Mouse (Mus musculus) heart, adult 11 months (tissue): ENCODE data around the gene Spag8.
A peak's percentile ranks its signal among the peaks of the same experiment; 100 is the strongest.

Source experiments
- DNase-seq: peaks from one replicate; pipeline ENCODE4 v3.0.0; 2022

Spag8 gene

GRCm38 (mm10) chr4:43649783-43650182 is 3.6 kb downstream of the Spag8 start:
- no peak for DNase-seq

GRCm38 (mm10) chr4:43640491-43640890 is 12.9 kb downstream of the Spag8 start:
- peak; percentile 61 for DNase-seq

- DNase-seq, result peak; percentile 86
Observed at GRCm38 (mm10) chr4:43640076-43640475, 13.3 kb downstream of the Spag8 start.

- peak; percentile 62 for DNase-seq
Observed at GRCm38 (mm10) chr4:43636751-43637150, 16.6 kb downstream of the Spag8 start.

GRCm38 (mm10) chr4:43634621-43635374 is 18.6 kb downstream of the Spag8 start:
- DNase-seq, result peak; percentile 60

GRCm38 (mm10) chr4:43633736-43634135 is 19.7 kb downstream of the Spag8 start:
- DNase-seq, result peak; percentile 84

GRCm38 (mm10) chr4:43633296-43633695 is 20.1 kb downstream of the Spag8 start:
- peak; percentile 87 for DNase-seq

GRCm38 (mm10) chr4:43631956-43632920 is 21.2 kb downstream of the Spag8 start:
- peak; percentile 96 for DNase-seq

GRCm38 (mm10) chr4:43631046-43631955 is 22.1 kb downstream of the Spag8 start, which contains the start of gene Npr2:
Gene Npr2, plus strand, starts transcription at chr4:43631935.
- DNase-seq, result peak; percentile 98

- DNase-seq, result no peak
Observed at GRCm38 (mm10) chr4:43630671-43631045, 22.7 kb downstream of the Spag8 start.

GRCm38 (mm10) chr4:43630030-43630581 is 23.3 kb downstream of the Spag8 start:
- DNase-seq, result peak; percentile 98

- peak; percentile 87 for DNase-seq
Observed at GRCm38 (mm10) chr4:43629106-43629817, 24.1 kb downstream of the Spag8 start.

- DNase-seq, result peak; percentile 81
Observed at GRCm38 (mm10) chr4:43620146-43620778, 33.1 kb downstream of the Spag8 start.

- peak; percentile 89 for DNase-seq
Observed at GRCm38 (mm10) chr4:43613060-43613730, 40.2 kb downstream of the Spag8 start.

- DNase-seq, result peak; percentile 36
Observed at GRCm38 (mm10) chr4:43612534-43612933, 40.9 kb downstream of the Spag8 start.

GRCm38 (mm10) chr4:43604751-43605685 is 48.4 kb downstream of the Spag8 start:
- peak; percentile 72 for DNase-seq

- no peak for DNase-seq
Observed at GRCm38 (mm10) chr4:43604099-43604498, 49.3 kb downstream of the Spag8 start.
